Comparison of ENCODE assay signal across 10 mouse cellular contexts in genomic region chr1:131688475-131688874, GRCm38 (mm10). TPM values are rescaled to one million over a fixed set of nuclear protein-coding genes. Genes with fewer than 3 reads are reported as not detected.
DNase-seq lines count a peak whose midpoint lies in the region; ATAC-seq lines count a peak whose summit lies in the region.
"Had no signal": no experiment of that assay in that cellular context is flagged by ENCODE, and none has a peak within 500 bp of the region (broad histone marks: within the 10 kb centered on the region; RNA-seq: fewer than 3 reads in every experiment).

Gene Rab7b, plus strand, starts transcription at chr1:131688695.

- ATAC-seq in heart, embryonic 12.5 days (ENCODE audit: insufficient number of reproducible peaks, low FRiP score), result no peak
- ATAC-seq in common myeloid progenitor, adult 5-6 weeks (replicated peaks; ENCODE audit: low read depth, poor library complexity, severe bottlenecking), result peak; percentile 53
- ATAC-seq in erythroid progenitor cell, adult 5-6 weeks (replicated peaks; ENCODE audit: low FRiP score, poor library complexity, severe bottlenecking), result no peak

- no peaks in the 10 kb centered on the region for H3K27me3 ChIP-seq in heart, embryonic 12.5 days (replicated peaks)
- H3K27me3 ChIP-seq: CH12.LX; midbrain, embryonic 12.5 days had no signal

- 56% methylated on average over 8 of the region's 8 CpGs for WGBS in heart, embryonic 12.5 days

- no peak within 1 kb of the TSS for H3K4me3 ChIP-seq in heart, embryonic 12.5 days
- H3K4me3 ChIP-seq: midbrain, embryonic 12.5 days had no signal

- no peak within 1 kb of the TSS for H3K4me2 ChIP-seq in heart, embryonic 12.5 days
- H3K4me2 ChIP-seq: midbrain, embryonic 12.5 days had no signal

- no peak within 1 kb of the TSS for H3K9ac ChIP-seq in heart, embryonic 12.5 days
- H3K9ac ChIP-seq: midbrain, embryonic 12.5 days had no signal

- no peaks in the 10 kb centered on the region for H3K9me3 ChIP-seq in heart, embryonic 12.5 days (replicated peaks)
- H3K9me3 ChIP-seq: midbrain, embryonic 12.5 days had no signal

- peaks cover 13% of the 10 kb centered on the region for H3K4me1 ChIP-seq in heart, embryonic 12.5 days (replicated peaks)
- H3K4me1 ChIP-seq: midbrain, embryonic 12.5 days had no signal

- peak; percentile 98 for DNase-seq in heart, adult 11 months
- DNase-seq in kidney, postnatal 10 days, result peak; percentile 60
- DNase-seq in ovary, postnatal 36 days (ENCODE audit: low spot score), result peak; percentile 67
- DNase-seq in cerebellum, postnatal 25 days, result no peak
- DNase-seq in spleen, adult 18-20 months, result no peak

- H3K36me3 ChIP-seq in heart, embryonic 12.5 days, result no peaks in the 10 kb centered on the region
- H3K36me3 ChIP-seq: midbrain, embryonic 12.5 days had no signal

- H3K27ac ChIP-seq in heart, embryonic 12.5 days (ENCODE audit: poor library complexity, severe bottlenecking), result no peak within 1 kb of the TSS
- H3K27ac ChIP-seq: midbrain, embryonic 12.5 days had no signal

RNA-seq across cellular contexts. Expression of gene Rab7b, which starts in this region (rescaled TPM):
- 0.68 and 1.5 TPM in 2 replicates for polyA plus RNA-seq in heart, embryonic 12.5 days (2016; fragmentation: Nextera tagmentation; extraction: Ambion mirVana)
- 10.5 and 11.4 TPM in 2 replicates for total RNA-seq in common myeloid progenitor, adult 5-6 weeks (2017)
- 0.72 and 1.3 TPM in 2 replicates for total RNA-seq in erythroid progenitor cell, adult 5-6 weeks (2015; ENCODE audit: low replicate concordance)
- total RNA-seq in erythroid progenitor cell, adult 5-6 weeks (2017; ENCODE audit: low replicate concordance), result 1.7 and 4.2 TPM in 2 replicates
- total RNA-seq: CH12.LX had no signal

Comparison
In these comparisons a context has a peak if more than half of its experiments do, and no peak if none do; other contexts are left out.
1. DNase-seq: peak in heart, adult 11 months (single experiment), kidney, postnatal 10 days (single experiment) and ovary, postnatal 36 days (single experiment); none in cerebellum, postnatal 25 days (0 of 2) and spleen, adult 18-20 months (0 of 2).